Mouse (Mus musculus) CH12.LX (cell line): ENCODE measurements around the gene Crtc3. TPM values are rescaled to one million over a fixed set of nuclear protein-coding genes. Genes with fewer than 3 reads are reported as not detected.

Experiments used
- DNase-seq: peaks from one replicate; pipeline ENCODE4 v3.0.0-alpha.2; 2013; ENCODE audit errors: extremely low read depth
- H3K27ac ChIP-seq: 2 replicates; pipeline ENCODE4 v1.5.1; 2012; ENCODE audit warnings: low read depth, mild to moderate bottlenecking, control low read depth, moderate library complexity; ENCODE audit not compliant: insufficient read depth
- H3K27me3 ChIP-seq: replicated peaks from 2 replicates; pipeline ENCODE3; 2012; ENCODE audit warnings: inconsistent platforms
- H3K36me3 ChIP-seq, 2 experiments: replicated peaks in 1 of 2; 2 replicates each; pipeline versions ENCODE3 to v1.6.1; 2012; ENCODE audit warnings: inconsistent platforms in 1 of 2, low read length in 1 of 2, mild to moderate bottlenecking in 1 of 2, mixed read lengths in 1 of 2, moderate library complexity in 1 of 2; ENCODE audit not compliant: control insufficient read depth in 1 of 2, insufficient read depth in 1 of 2
- H3K4me1 ChIP-seq, 2 experiments: 2 replicates each; pipeline ENCODE4 v1.6.1; 2012; ENCODE audit warnings: inconsistent platforms in 1 of 2, moderate library complexity in 1 of 2; ENCODE audit not compliant: insufficient read depth in 2 of 2, control insufficient read depth in 1 of 2
- H3K4me2 ChIP-seq: 2 replicates; pipeline ENCODE4 v1.6.1; 2012; ENCODE audit warnings: low read depth, mild to moderate bottlenecking, control low read depth; ENCODE audit not compliant: poor library complexity, insufficient read depth, severe bottlenecking
- H3K4me3 ChIP-seq, 3 experiments: fragments of 150-350 bp in 1 of 3; sonication (generic) in 1 of 3; replicated peaks in 1 of 3; 2 replicates each; pipeline versions ENCODE3 to v1.5.1; 2011 to 2012; ENCODE audit warnings: low read depth in 2 of 3, low read length in 2 of 3, mild to moderate bottlenecking in 2 of 3, moderate library complexity in 2 of 3, control low read depth in 1 of 3, improper control_type of control experiment in 1 of 3, inconsistent platforms in 1 of 3, mixed read lengths in 1 of 3; ENCODE audit not compliant: poor library complexity in 1 of 3
- H3K79me2 ChIP-seq: replicated peaks from 2 replicates; pipeline ENCODE4 v1.6.1; 2012; ENCODE audit warnings: mild to moderate bottlenecking, moderate library complexity; ENCODE audit not compliant: control insufficient read depth, poor library complexity, insufficient read depth, severe bottlenecking; ENCODE audit errors: extremely low read depth
- H3K9ac ChIP-seq: 2 replicates; pipeline ENCODE4 v1.6.1; 2012; ENCODE audit warnings: low read depth, mild to moderate bottlenecking, control low read depth, moderate library complexity; ENCODE audit not compliant: insufficient read depth
- H3K9me3 ChIP-seq: replicated peaks from 2 replicates; pipeline ENCODE3; 2012; ENCODE audit warnings: low read length, inconsistent platforms, mixed read lengths
- CHD1 ChIP-seq: IDR thresholded peaks from 2 replicates; pipeline ENCODE4 v1.6.1; 2012; ENCODE audit warnings: low read depth, low read length, improper control_type of control experiment, inconsistent platforms
- CHD2 ChIP-seq: IDR thresholded peaks from 2 replicates; pipeline ENCODE4 v1.6.1; 2011; ENCODE audit warnings: low read length, improper control_type of control experiment
- CTCF ChIP-seq, 2 experiments: IDR thresholded peaks in 1 of 2; conservative IDR thresholded peaks in 1 of 2; 2 replicates each; pipeline ENCODE4 v1.5.1; 2011 to 2012; ENCODE audit warnings: low read depth in 2 of 2, low read length in 2 of 2, improper control_type of control experiment in 1 of 2, inconsistent platforms in 1 of 2, mild to moderate bottlenecking in 1 of 2, moderate library complexity in 1 of 2
- E2F4 ChIP-seq: IDR thresholded peaks from 2 replicates; pipeline ENCODE4 v1.6.1; 2011; ENCODE audit warnings: low read depth, low read length, improper control_type of control experiment; ENCODE audit not compliant: insufficient replicate concordance
- GABPA ChIP-seq: IDR thresholded peaks from 2 replicates; pipeline ENCODE4 v1.6.1; 2012; ENCODE audit warnings: low read depth, low read length, improper control_type of control experiment, inconsistent platforms; ENCODE audit not compliant: insufficient replicate concordance
- JUND ChIP-seq: conservative IDR thresholded peaks from 2 replicates; pipeline ENCODE4 v1.6.1; 2011; ENCODE audit warnings: low read depth, low read length, improper control_type of control experiment
- KAT2A ChIP-seq: IDR thresholded peaks from 2 replicates; pipeline ENCODE4 v1.6.1; 2012; ENCODE audit warnings: low read length, improper control_type of control experiment, inconsistent platforms; ENCODE audit not compliant: insufficient replicate concordance
- MAX ChIP-seq: IDR thresholded peaks from 2 replicates; pipeline ENCODE4 v1.6.1; 2011; ENCODE audit warnings: low read length, improper control_type of control experiment
- MAZ ChIP-seq: IDR thresholded peaks from 2 replicates; pipeline ENCODE4 v1.6.1; 2012; ENCODE audit warnings: low read depth, mild to moderate bottlenecking, inconsistent platforms, low read length, improper control_type of control experiment, moderate library complexity
- MEF2A ChIP-seq: IDR thresholded peaks from 2 replicates; pipeline ENCODE4 v1.6.1; 2014; ENCODE audit warnings: low read depth, mild to moderate bottlenecking, inconsistent platforms, low read length, improper control_type of control experiment, borderline replicate concordance
- MXI1 ChIP-seq: IDR thresholded peaks from 2 replicates; pipeline ENCODE4 v1.6.1; 2011; ENCODE audit warnings: mild to moderate bottlenecking, low read depth, low read length, improper control_type of control experiment
- NELFE ChIP-seq: IDR thresholded peaks from 2 replicates; pipeline ENCODE4 v1.6.1; 2011; ENCODE audit warnings: low read depth, low read length, improper control_type of control experiment
- NRF1 ChIP-seq: IDR thresholded peaks from 2 replicates; pipeline ENCODE4 v1.6.1; 2014; ENCODE audit warnings: low read depth, mild to moderate bottlenecking, inconsistent platforms, low read length, improper control_type of control experiment, moderate library complexity
- POLR2A ChIP-seq: IDR thresholded peaks from 2 replicates; pipeline ENCODE4 v1.6.1; 2011; ENCODE audit warnings: low read depth, mild to moderate bottlenecking, improper control_type of control experiment, low read length
- POLR2AphosphoS2 ChIP-seq: IDR thresholded peaks from 2 replicates; pipeline ENCODE4 v1.6.1; 2011; ENCODE audit warnings: low read depth, low read length, improper control_type of control experiment
- SMC3 ChIP-seq: IDR thresholded peaks from 2 replicates; pipeline ENCODE4 v1.6.1; 2011; ENCODE audit warnings: low read depth, low read length, improper control_type of control experiment
- TCF12 ChIP-seq: IDR thresholded peaks from 2 replicates; pipeline ENCODE4 v1.6.1; 2014; ENCODE audit warnings: low read depth, mild to moderate bottlenecking, inconsistent platforms, low read length, improper control_type of control experiment
- ZMIZ1 ChIP-seq: IDR thresholded peaks from 2 replicates; pipeline ENCODE4 v1.6.1; 2012; ENCODE audit warnings: low read depth, mild to moderate bottlenecking, inconsistent platforms, low read length, improper control_type of control experiment
- dilution Hi-C: fragments of 300-500 bp; cut with MboI; formaldehyde crosslinking; loops from 2 replicates; pipeline ENCODE4 v1.14.3; 2020; ENCODE audit warnings: low sequenced_read_pairs; ENCODE audit not compliant: extremely low pct_unique_long_range_greater_than_20kb, extremely low pct_ligation_motif_present
- in situ Hi-C: fragments of 300-500 bp; cut with MboI; formaldehyde crosslinking; loops from 3 replicates; pipeline ENCODE4 v1.14.3; 2019; ENCODE audit warnings: low sequenced_read_pairs, low pct_ligation_motif_present, low pct_unique_long_range_greater_than_20kb, mixed read lengths
- polyA plus RNA-seq: library from polyadenylated mRNA; unstranded; fragments of >175 nt; gene quantifications from 2 replicates; pipeline ENCODE4 v1.2.1, GENCODE M21; 2012; ENCODE audit warnings: low read depth; ENCODE audit not compliant: insufficient read length
- total RNA-seq, 2 experiments: library from RNA; depleted of rRNA; stranded (reverse); fragments of 300-350 nt in 1 of 2; fragments of >200 nt in 1 of 2; gene quantifications; 2 replicates each; pipeline ENCODE4 v1.2.3; 2012 to 2014

Gene Crtc3
- total and polyA plus RNA-seq, 3 experiments: 1.2 to 9.1 (median 4.4) TPM

- in situ Hi-C loops: no loop called here
- Histone ChIP-seq H3K9ac (no peak overlapping the region), H3K27ac (no peak overlapping the region), H3K9me3 (peaks cover 2% of the 10 kb centered on the region), H3K27me3 (peaks cover 4% of the 10 kb centered on the region), H3K4me1 (no peaks in the 10 kb centered on the region), H3K36me3 (no peaks in the 10 kb centered on the region), H3K4me3 (no peak overlapping the region), H3K79me2 (no peaks in the 10 kb centered on the region), H3K4me2 (no peak overlapping the region)
- DNase-seq: no peak
- TF ChIP-seq TCF12 (no peak), MXI1 (no peak), E2F4 (no peak), CHD2 (no peak), MAX (no peak)
- dilution Hi-C loops: loop anchor here (25.0 kb wide), 1 partner anchor 174 kb away; the partner anchor contains the start of gene Fes
These were observed 127.4 kb downstream of the Crtc3 start for GRCm38 (mm10) chr7:80561271-80561670.

- TF ChIP-seq NRF1 (no peak), MEF2A (no peak), SMC3 (no peak), CTCF (conservative IDR thresholded peaks at IDR 0.05 in 1 of 2, IDR thresholded peaks at IDR 0.05 in 1 of 2; ENCODE audit: low read depth in 2 of 2, low read length in 2 of 2) (no peak), JUND (no peak), MAZ (no peak), POLR2AphosphoS2 (no peak), KAT2A (no peak), POLR2A (no peak), NELFE (no peak), GABPA (no peak), ZMIZ1 (no peak), CHD1 (no peak)
- H3K79me2 ChIP-seq: no peaks in the 10 kb centered on the region
- no peaks in the 10 kb centered on the region for H3K27me3 ChIP-seq
- H3K9ac ChIP-seq: no peak overlapping the region
- in situ Hi-C loops (no loop called here), dilution Hi-C loops (loop anchor here (25.0 kb wide), 1 partner anchor 171 kb away; the partner anchor contains the start of gene Fes)
- no peak overlapping the region for H3K4me2 ChIP-seq
- no peaks in the 10 kb centered on the region for H3K36me3 ChIP-seq
- peaks cover 10 to 13% of the 10 kb centered on the region in 2 experiments; a peak in 3 of 4 replicates for H3K4me1 ChIP-seq
- H3K4me3 ChIP-seq: no peak overlapping the region
- H3K27ac ChIP-seq: no peak overlapping the region
- DNase-seq: no peak
- peaks cover 2% of the 10 kb centered on the region for H3K9me3 ChIP-seq
These were observed 130.1 kb downstream of the Crtc3 start for GRCm38 (mm10) chr7:80558572-80558971.
